Mouse (Mus musculus) G1E (cell line): ENCODE data around the gene Tuba3a.

Experiments used
- CTCF ChIP-seq: IDR thresholded peaks from 2 replicates; pipeline ENCODE4 v1.5.1; 2012; ENCODE audit warnings: low read depth, low read length, inconsistent platforms, mixed read lengths
- TAL1 ChIP-seq: conservative IDR thresholded peaks from 2 replicates; pipeline ENCODE4 v1.6.1; 2012; ENCODE audit warnings: low read depth, low read length, inconsistent platforms, mixed read lengths

- TF ChIP-seq CTCF (no peak), TAL1 (no peak)
Measured at GRCm38 (mm10) chr6:125313546-125314230, 27.8 kb upstream of the Tuba3a start, which contains the start of gene Ltbr.
